Mouse (Mus musculus) hindbrain, embryonic 10.5 days (tissue): ENCODE measurements around the gene Polr2h. TPM values are rescaled to one million over a fixed set of nuclear protein-coding genes. Genes with fewer than 3 reads are reported as not detected.
A peak's percentile ranks its signal among the peaks of the same experiment; 100 is the strongest.

Experiments used
- DNase-seq: peaks from one replicate; pipeline ENCODE4 v3.0.0-alpha.2; 2017; ENCODE audit warnings: low spot score
- H3K27ac ChIP-seq: fragments of 300-500 bp; sonication (generic); 2 replicates; pipeline ENCODE4 v1.5.1; 2016; ENCODE audit warnings: mild to moderate bottlenecking, moderate library complexity
- H3K27me3 ChIP-seq: fragments of 300-500 bp; sonication (generic); 2 replicates; pipeline ENCODE4 v1.6.1; 2016; ENCODE audit warnings: mild to moderate bottlenecking; ENCODE audit not compliant: poor library complexity, insufficient read depth, severe bottlenecking
- H3K36me3 ChIP-seq: fragments of 300-500 bp; sonication (generic); 2 replicates; pipeline ENCODE4 v1.6.1; 2016; ENCODE audit warnings: mild to moderate bottlenecking, moderate library complexity
- H3K4me1 ChIP-seq: fragments of 300-500 bp; sonication (generic); replicated peaks from 2 replicates; pipeline ENCODE4 v1.6.1; 2016; ENCODE audit warnings: mild to moderate bottlenecking
- H3K4me3 ChIP-seq: fragments of 300-500 bp; sonication (generic); 2 replicates; pipeline ENCODE4 v1.5.1; 2016; ENCODE audit warnings: mild to moderate bottlenecking, moderate library complexity
- H3K9me3 ChIP-seq: fragments of 300-500 bp; sonication (generic); 2 replicates; pipeline ENCODE4 v1.6.1; 2016; ENCODE audit warnings: mild to moderate bottlenecking, moderate library complexity
- WGBS: fragments of 180-500 bp; shearing (Covaris S2); methylation state at CpG from one replicate; pipeline ENCODE4 v1.1.7; 2016; 5-methylcytosine and 5-hydroxymethylcytosine counted together
- polyA plus RNA-seq: library from polyadenylated mRNA; unstranded; fragments of >200 nt; fragmentation: Nextera tagmentation; extraction: Ambion mirVana; gene quantifications from 2 replicates; pipeline ENCODE4 v1.2.1, GENCODE M21; 2016

Polr2h gene
- polyA plus RNA-seq, 1 experiment from 2014 or later: 114 TPM

DNA sequence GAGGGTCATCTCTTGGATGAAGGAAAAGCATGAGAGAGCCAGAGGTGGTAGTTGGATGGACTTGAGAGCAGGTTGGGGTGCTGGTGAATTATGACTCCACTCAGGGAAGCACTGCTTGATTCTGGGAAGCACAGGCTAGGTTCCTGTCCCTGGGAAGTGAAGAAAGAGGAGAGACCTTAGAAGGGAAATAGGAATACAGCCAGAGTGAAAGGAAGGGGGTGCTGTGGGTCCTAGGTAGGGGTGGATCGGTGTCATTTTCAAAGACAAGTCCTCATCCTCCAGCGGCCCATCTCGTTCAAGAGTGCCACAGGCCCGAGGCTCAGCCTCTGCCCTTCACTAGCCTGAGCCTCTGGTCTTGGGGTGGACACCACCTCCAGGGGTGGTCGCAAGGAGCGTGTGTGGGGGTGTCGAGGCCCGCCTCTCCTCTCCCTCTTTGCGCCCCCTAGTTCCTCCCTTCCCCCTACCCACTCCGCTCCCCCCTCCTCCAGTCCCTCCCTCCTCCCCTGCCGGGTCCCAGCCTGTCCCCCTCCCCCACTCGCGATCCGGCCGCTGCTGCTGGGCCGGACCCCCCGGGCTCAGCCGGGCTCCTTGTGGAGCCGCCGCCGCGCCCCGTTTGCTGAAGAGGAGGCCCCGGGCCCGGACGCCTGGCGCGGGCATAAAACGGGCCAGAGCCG lies 14.9 kb downstream of the Polr2h start:
- no peak for DNase-seq
- H3K4me3 ChIP-seq: peak overlapping the region; percentile 84
- H3K9me3 ChIP-seq: no peaks in the 10 kb centered on the region
- peak overlapping the region; percentile 94 for H3K27ac ChIP-seq
- under 1% methylated on average over 30 of the region's 30 CpGs for WGBS
- peaks cover 41% of the 10 kb centered on the region for H3K4me1 ChIP-seq
- H3K27me3 ChIP-seq: peaks cover 42% of the 10 kb centered on the region
- 0 out of 2 replicates have a peak, but pooled peaks cover 2% of the 10 kb centered on the region for H3K36me3 ChIP-seq

DNA sequence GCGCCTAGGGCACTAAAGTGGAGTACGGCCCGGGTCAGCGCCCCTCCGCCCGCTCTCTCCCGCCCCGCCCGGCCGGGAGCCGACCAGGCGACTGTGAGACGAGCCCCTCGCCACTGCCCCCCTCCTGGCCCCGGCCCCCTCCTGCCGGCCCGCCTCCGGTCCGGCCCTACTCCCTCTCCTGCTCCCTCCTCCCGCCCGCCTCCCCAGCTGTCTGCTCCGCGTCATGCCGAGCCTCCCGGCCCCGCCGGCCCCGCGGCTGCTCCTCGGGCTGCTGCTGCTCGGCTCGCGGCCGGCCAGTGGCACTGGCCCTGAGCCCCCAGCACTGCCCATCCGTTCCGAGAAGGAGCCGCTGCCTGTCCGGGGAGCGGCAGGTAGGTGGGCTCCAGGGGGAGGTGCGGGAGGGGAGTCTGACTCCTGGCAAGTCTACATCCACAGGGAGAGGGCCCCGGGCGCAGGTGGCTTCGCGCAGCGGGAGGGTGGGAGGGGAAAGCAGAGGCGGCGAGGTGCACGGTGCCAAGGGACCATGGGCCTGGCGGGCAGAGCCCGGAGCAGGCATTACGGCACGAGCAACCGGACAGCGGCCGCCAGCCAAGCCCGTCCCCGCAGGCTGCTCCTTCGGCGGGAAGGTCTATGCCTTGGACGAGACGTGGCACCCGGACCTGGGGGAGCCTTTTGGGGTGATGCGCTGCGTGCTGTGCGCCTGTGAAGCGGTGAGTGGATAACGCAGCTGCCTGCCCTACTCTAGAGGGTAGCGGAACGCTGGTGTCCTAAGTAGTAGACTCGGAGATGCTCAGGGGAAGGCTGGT lies 15.7 kb downstream of the Polr2h start, which contains the start of gene Chrd:
Chrd (plus strand) TSS at position 203 of the 806 bp plus-strand sequence.
- Histone ChIP-seq H3K9me3 (no peaks in the 10 kb centered on the region), H3K36me3 (0 out of 2 replicates have a peak, but pooled peaks cover 2% of the 10 kb centered on the region), H3K27me3 (peaks cover 45% of the 10 kb centered on the region), H3K4me3 (peak within 1 kb of the TSS; percentile 84), H3K4me1 (peaks cover 41% of the 10 kb centered on the region), H3K27ac (peak within 1 kb of the TSS; percentile 94)
- 1% methylated on average over 67 of the region's 70 CpGs for WGBS
- peak; percentile 81 for DNase-seq

DNA sequence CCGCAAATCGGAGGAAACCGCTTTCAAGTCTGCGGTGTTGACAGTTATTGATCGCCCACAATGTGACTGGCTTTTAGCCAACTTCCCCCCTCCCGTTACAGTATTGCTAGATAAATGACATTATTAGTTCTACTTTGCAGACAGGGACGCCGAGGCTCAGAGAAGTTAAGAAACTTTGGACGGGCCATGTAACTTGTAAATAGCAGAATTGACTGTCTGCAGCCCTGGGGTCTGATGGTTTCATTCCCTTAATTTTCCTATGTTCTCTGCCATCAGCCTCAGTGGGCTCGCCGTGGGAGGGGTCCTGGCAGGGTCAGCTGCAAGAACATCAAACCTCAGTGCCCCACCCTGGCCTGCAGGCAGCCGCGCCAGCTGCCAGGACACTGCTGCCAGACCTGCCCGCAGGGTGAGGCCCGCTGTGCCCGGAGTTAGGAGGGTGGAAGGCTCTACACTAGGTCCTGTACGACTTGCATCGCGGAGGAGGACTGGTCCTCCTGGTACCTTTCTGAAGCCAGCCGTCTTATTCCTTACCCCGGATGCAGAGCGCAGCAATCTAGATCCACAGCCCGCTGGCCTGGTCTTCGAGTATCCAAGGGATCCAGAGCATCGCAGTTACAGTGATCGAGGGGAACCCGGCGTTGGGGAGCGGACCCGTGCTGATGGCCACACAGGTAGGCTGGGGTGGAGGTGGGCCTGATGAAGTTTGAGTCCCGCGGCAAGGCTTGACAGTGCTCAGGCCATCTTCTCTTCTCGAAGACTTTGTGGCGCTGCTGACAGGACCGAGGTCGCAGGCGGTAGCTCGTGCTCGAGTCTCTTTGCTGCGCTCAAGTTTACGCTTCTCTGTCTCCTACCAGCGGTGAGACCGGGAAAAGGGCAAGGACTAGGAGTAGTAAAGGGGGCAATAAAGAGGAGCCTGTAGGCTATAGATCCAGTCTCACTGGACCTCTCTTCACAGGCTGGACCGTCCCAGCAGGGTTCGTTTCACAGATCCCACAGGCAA lies 16.6 kb downstream of the Polr2h start, which contains the start of gene Thpo:
Thpo (minus strand) TSS at position 781 of the 1,000 bp plus-strand sequence.
- H3K27ac ChIP-seq: peak within 1 kb of the TSS; percentile 94

DNA sequence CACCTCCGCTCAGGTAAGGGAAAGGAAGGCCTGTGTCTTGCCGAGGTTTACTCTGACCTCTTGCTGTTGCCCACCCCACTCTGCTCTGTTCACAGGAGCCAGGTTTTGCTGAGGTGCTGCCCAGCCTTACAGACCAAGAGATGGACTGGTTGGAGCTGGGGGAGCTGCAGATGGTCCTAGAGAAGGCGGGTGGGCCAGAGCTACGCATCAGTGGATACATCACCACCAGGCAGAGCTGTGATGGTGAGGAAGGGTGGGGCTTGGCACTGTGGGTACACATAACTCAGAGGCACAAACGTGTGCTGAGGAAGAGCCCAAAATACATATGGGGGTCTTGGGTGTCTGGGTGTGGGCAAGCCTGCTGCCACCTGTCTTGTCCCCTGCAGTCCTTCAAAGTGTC lies 18.2 kb downstream of the Polr2h start:
- no peak overlapping the region for H3K4me3 ChIP-seq
- H3K36me3 ChIP-seq: 0 out of 2 replicates have a peak, but pooled peaks cover 2% of the 10 kb centered on the region
- peaks cover 32% of the 10 kb centered on the region for H3K4me1 ChIP-seq
- H3K9me3 ChIP-seq: no peaks in the 10 kb centered on the region
- H3K27ac ChIP-seq: no peak overlapping the region
- no peak for DNase-seq
- 80% methylated on average over 5 of the region's 5 CpGs for WGBS
- peaks cover 45% of the 10 kb centered on the region for H3K27me3 ChIP-seq

More for the DNA sequence above, 16.6 kb downstream of the Polr2h start, which contains the start of gene Thpo:
- WGBS: 2% methylated on average over 45 of the region's 45 CpGs
- peak; percentile 46 for DNase-seq
- Histone ChIP-seq H3K9me3 (no peaks in the 10 kb centered on the region), H3K27me3 (peaks cover 45% of the 10 kb centered on the region), H3K4me1 (peaks cover 41% of the 10 kb centered on the region), H3K36me3 (0 out of 2 replicates have a peak, but pooled peaks cover 2% of the 10 kb centered on the region), H3K4me3 (peak within 1 kb of the TSS; percentile 84)

DNA sequence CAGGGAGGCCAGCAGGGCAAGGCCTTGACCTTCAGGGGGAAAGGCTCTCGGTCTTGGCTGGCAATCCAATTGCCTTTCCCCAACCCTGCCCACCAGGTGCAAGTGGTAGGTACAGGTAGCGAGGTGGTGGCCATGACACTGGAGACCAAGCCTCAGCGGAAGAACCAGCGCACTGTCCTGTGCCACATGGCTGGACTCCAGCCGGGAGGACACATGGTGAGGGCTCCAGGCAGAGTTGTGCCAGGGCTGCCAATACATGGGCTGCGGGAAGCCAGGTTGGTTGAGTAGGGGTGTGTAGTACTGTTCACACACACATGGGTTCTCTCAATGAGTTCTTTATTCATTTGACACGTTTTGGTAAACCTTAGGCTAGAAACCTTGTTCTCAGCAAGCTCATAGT lies 18.7 kb downstream of the Polr2h start:
- Histone ChIP-seq H3K4me1 (peaks cover 31% of the 10 kb centered on the region), H3K27ac (no peak overlapping the region), H3K27me3 (peaks cover 45% of the 10 kb centered on the region), H3K36me3 (0 out of 2 replicates have a peak, but pooled peaks cover 2% of the 10 kb centered on the region), H3K4me3 (no peak overlapping the region), H3K9me3 (no peaks in the 10 kb centered on the region)
- DNase-seq: no peak
- 91% methylated on average over 7 of the region's 7 CpGs for WGBS

DNA sequence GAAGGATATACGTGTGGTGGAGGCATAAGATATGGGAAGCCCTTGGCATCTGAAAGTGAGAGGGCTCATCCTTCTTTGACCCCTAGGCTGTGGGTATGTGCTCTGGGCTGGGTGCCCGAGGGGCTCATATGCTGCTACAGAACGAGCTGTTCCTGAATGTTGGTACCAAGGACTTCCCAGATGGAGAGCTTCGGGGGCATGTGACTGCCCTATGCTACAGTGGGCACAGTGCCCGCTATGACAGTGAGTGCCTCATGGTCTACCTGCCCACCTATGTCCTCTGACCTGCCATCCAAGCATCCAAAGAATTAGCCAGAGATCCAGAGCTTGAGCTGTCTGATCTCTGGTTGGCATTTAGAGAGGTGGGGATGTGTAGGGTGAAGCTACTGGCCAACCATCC lies 19.4 kb downstream of the Polr2h start:
- H3K4me3 ChIP-seq: no peak overlapping the region
- H3K9me3 ChIP-seq: no peaks in the 10 kb centered on the region
- DNase-seq: no peak
- H3K27ac ChIP-seq: no peak overlapping the region
- whole genome bisulfite sequencing: 87% methylated on average over 5 of the region's 5 CpGs
- peaks cover 40% of the 10 kb centered on the region for H3K27me3 ChIP-seq
- peaks cover 5% of the 10 kb centered on the region; the same call in 1 of the 2 replicates for H3K36me3 ChIP-seq
- peaks cover 29% of the 10 kb centered on the region for H3K4me1 ChIP-seq

DNA sequence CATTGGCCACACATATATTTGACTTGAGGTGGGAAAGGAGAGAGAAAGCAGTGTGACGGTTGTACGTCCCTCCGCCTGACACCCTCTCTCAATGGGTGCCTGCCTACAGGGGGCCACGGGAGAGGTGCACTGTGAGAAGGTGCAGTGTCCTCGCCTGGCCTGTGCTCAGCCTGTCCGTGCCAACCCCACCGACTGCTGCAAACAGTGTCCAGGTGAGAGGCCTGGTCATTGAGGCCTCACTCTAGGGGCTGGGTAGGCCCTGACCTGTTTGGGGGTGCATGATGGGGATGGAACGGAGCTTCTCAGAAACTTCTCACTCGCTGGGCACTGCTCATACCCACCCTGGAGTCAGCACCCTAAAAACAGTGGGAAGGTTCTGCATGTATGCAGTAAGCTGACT lies 22.4 kb downstream of the Polr2h start:
- peaks cover 18% of the 10 kb centered on the region for H3K27me3 ChIP-seq
- DNase-seq: no peak
- no peaks in the 10 kb centered on the region for H3K4me1 ChIP-seq
- no peak overlapping the region for H3K4me3 ChIP-seq
- H3K9me3 ChIP-seq: no peaks in the 10 kb centered on the region
- peaks cover 7% of the 10 kb centered on the region; the same call in 1 of the 2 replicates for H3K36me3 ChIP-seq
- H3K27ac ChIP-seq: no peak overlapping the region
- 91% methylated on average over 9 of the region's 9 CpGs for WGBS

DNA sequence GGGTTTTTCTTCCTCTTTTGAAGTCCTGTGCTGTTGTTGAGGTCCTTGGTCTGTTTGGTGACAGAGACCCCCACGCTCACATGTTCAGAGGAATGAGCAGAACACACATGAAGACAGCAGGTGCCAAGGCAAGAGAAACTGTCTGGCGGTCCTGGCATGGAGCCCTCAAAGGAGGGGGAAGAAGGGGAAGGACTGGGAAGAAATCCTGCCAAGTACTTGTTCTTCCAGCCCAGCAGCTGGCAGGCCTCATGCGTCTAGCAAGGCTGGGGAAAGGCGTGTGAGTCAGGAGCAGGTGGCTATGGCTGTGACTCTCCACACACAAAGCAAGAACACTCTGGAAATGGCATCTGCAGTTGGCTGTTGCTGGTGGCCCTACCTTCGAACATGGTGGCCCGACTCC lies 29.2 kb downstream of the Polr2h start:
- Histone ChIP-seq H3K27me3 (no peaks in the 10 kb centered on the region), H3K27ac (no peak overlapping the region), H3K9me3 (no peaks in the 10 kb centered on the region), H3K36me3 (peaks cover 4% of the 10 kb centered on the region; the same call in 1 of the 2 replicates), H3K4me3 (no peak overlapping the region), H3K4me1 (no peaks in the 10 kb centered on the region)
- DNase-seq: no peak
- WGBS: 87% methylated on average over 6 of the region's 6 CpGs

DNA sequence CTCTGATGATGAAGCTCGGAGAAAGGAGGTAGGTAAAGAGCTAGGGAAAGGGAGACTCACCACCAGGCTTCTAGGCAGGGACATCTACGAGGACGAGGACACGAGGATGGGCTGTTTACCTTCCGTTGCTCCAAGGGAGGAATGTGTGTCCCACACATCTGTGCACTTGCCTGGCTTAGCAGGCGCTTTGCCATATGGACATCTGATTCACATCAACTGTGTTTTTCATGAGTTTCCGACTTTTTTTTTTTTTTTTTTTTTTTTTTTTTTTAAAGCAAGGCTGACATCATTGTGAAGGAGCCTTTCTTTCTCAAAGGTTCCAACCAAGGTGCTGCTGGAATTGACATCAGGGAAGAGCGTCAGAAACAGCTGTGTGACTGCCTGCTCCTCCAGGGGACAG lies 33.1 kb downstream of the Polr2h start:
- Histone ChIP-seq H3K36me3 (no peaks in the 10 kb centered on the region), H3K4me1 (no peaks in the 10 kb centered on the region), H3K27me3 (no peaks in the 10 kb centered on the region), H3K9me3 (no peaks in the 10 kb centered on the region), H3K4me3 (no peak overlapping the region), H3K27ac (no peak overlapping the region)
- 67% methylated on average over 8 of the region's 8 CpGs for WGBS
- DNase-seq: no peak

DNA sequence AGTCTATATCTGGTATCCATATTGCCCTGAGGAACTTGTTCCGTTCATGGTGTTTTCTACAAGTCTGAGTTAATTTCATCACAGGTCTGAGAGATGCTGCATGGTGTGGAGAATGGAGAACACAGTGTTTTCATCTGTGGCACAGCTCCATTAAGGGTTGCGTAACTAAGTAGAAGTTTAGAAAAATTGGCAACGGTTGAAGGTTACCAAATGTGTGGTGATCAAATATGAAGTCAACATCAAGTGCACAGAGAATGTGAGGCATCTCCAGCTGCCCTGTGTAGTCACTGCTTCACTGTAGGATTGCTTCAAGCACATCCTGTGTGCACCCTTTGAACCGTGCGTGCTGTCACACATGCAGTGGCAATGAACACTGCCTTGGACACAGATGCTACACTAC lies 38.6 kb downstream of the Polr2h start:
- no peak overlapping the region for H3K27ac ChIP-seq
- no peaks in the 10 kb centered on the region for H3K4me1 ChIP-seq
- 90% methylated on average over 5 of the region's 5 CpGs for WGBS
- no peak for DNase-seq
- H3K36me3 ChIP-seq: no peaks in the 10 kb centered on the region
- no peaks in the 10 kb centered on the region for H3K9me3 ChIP-seq
- H3K4me3 ChIP-seq: no peak overlapping the region
- no peaks in the 10 kb centered on the region for H3K27me3 ChIP-seq

DNA sequence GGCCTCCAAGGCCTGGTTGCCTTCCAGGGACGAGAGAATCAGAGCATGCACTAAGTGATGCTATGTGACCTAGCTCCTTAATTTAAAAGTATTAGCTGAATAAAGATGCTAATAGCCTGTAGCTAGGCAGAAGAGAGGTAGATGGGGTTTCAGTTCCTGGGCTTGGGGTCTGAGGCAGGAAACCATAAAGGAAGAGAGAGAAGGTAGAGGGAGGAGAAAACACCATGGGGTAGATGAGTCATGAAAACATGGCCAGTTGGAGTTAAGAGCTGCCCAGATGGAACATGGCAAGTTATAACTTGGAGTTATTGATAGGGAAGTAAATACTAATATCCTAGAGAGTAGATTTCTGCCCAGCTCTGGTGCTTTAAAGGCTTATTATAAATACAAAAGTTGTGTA lies 39.9 kb downstream of the Polr2h start:
- no peak for DNase-seq
- Histone ChIP-seq H3K36me3 (no peaks in the 10 kb centered on the region), H3K9me3 (no peaks in the 10 kb centered on the region), H3K27me3 (no peaks in the 10 kb centered on the region), H3K27ac (no peak overlapping the region), H3K4me3 (no peak overlapping the region), H3K4me1 (no peaks in the 10 kb centered on the region)
- WGBS: 75% methylated on average over 1 of the region's 1 CpGs

DNA sequence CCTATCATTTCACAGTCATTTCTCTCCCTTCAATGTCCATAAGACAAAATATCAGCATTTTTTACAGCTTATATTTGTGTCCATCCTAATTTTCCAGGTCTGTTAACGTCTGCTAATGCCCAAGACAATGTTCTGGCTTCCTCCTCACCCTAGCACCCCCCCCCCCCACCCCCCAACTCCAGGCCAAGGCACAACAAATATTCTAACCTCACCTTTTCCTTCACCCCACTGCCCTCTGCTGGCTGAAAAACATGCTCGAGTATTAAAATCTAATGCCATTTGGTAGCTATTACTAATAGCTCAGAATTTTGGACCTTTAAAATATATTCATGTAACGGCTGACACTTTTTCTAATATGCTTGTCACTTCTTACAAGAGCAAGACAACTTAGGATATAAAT lies 44.2 kb downstream of the Polr2h start:
- peak; percentile 42 for DNase-seq
- H3K27ac ChIP-seq: no peak overlapping the region
- WGBS: 13% methylated on average over 3 of the region's 3 CpGs

More for the DNA sequence above, 44.2 kb downstream of the Polr2h start:
- Histone ChIP-seq H3K36me3 (no peaks in the 10 kb centered on the region), H3K27me3 (no peaks in the 10 kb centered on the region), H3K9me3 (no peaks in the 10 kb centered on the region), H3K4me1 (no peaks in the 10 kb centered on the region), H3K4me3 (no peak overlapping the region)
